Mouse (Mus musculus): ENCODE results near the gene Rimklb. TPM values are rescaled to one million over a fixed set of nuclear protein-coding genes. Genes with fewer than 3 reads are reported as not detected.
A peak's percentile ranks its signal among the peaks of the same experiment; 100 is the strongest.

Gene Rimklb
- polyA plus RNA-seq, 1 experiment from 2014 or later: 102 TPM

DNA sequence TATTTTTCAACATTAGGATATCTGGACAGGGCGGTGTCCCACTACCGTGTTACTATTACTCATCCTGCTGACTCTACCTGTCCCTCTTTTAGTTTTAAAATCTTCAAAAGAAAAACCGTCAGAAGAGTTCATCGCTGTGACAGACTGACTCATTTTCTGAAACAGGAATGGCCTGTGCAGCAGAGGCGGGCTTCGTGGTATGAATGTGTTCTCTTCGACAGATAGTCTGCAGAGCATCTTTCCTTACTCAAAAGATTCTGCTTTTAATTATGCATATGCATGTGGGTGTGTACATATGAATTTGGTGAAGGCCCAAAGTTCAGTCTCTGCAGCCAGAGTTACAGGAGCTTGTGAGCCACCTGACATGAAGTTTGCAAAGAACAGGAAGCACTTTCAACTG lies 50.7 kb downstream of the Rimklb start:
- WGBS: 96% methylated on average over 7 of the region's 7 CpGs
- no peak for ATAC-seq (ENCODE audit: low FRiP score)
- H3K4me3 ChIP-seq: no peak overlapping the region
- H3K9ac ChIP-seq: no peak overlapping the region
- no peak overlapping the region for H3K4me2 ChIP-seq
- no peaks in the 10 kb centered on the region for H3K27me3 ChIP-seq
- H3K9me3 ChIP-seq: no peaks in the 10 kb centered on the region
- H3K4me1 ChIP-seq (replicated peaks): no peaks in the 10 kb centered on the region
- peaks cover 50% of the 10 kb centered on the region for H3K36me3 ChIP-seq
- H3K27ac ChIP-seq: no peak overlapping the region

DNA sequence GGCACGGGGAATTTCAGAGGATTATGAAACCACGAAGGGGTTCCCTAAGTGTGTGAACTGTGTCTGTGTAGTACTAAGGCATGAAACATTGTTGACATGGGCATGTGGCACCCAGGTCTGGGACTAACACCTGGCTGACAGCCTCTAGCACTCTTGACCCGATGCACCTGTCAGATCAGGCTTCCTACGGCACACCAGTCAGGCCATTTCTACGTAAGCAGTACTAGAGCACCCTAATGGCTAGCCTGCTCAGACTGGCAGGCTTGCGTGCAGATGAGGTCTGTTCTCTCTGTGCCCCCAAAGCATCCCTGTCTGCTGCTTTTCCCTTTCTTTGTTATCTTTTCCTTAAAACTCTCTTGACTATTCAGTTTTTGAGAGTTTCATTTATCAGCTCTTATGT lies 53.3 kb downstream of the Rimklb start:
- H3K9ac ChIP-seq: no peak overlapping the region
- H3K9me3 ChIP-seq: no peaks in the 10 kb centered on the region
- no peaks in the 10 kb centered on the region for H3K27me3 ChIP-seq
- 0 out of 2 replicates have a peak, but pooled peaks have one; percentile 43 for ATAC-seq (ENCODE audit: low FRiP score)
- peaks cover 31% of the 10 kb centered on the region for H3K36me3 ChIP-seq
- 86% methylated on average over 6 of the region's 6 CpGs for WGBS
- H3K4me3 ChIP-seq: no peak overlapping the region
- H3K27ac ChIP-seq: no peak overlapping the region; the same call in 1 of the 2 replicates
- H3K4me1 ChIP-seq (replicated peaks): no peaks in the 10 kb centered on the region
- no peak overlapping the region for H3K4me2 ChIP-seq

DNA sequence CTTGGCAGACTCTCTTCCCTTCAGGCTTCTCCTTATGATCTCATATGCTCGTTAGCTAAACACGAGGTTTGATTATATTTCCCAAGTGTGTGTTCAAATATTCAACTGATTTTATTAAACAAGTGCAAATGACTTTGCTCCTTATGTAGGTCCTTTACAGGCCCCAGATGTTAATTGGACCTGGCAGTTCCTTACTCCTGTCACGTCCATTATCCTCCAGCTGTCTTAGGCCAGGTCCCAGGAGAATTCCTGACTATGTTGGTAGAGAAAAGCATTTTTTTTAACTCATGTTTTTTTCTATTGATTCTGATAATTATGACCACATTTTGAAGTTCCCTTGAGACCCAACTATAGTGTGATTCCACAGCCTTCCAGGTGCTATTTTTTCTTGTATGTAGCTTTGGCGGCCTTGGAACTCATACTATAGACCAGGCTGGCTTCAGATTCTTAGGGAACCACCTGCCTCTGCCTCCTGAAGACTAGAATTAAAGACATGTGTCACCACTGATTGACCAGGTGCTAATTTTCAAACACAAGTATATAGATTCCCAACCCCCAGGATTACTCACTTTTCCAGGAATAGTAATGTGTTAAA lies 57.8 kb downstream of the Rimklb start:
- Histone ChIP-seq H3K4me1 (replicated peaks) (no peaks in the 10 kb centered on the region), H3K9ac (no peak overlapping the region), H3K4me3 (no peak overlapping the region), H3K27ac (no peak overlapping the region), H3K9me3 (no peaks in the 10 kb centered on the region), H3K27me3 (no peaks in the 10 kb centered on the region), H3K36me3 (0 out of 2 replicates have a peak, but pooled peaks cover under 1% of the 10 kb centered on the region), H3K4me2 (no peak overlapping the region)
- WGBS: 60% methylated on average over 4 of the region's 4 CpGs
- ATAC-seq (ENCODE audit: low FRiP score): 0 out of 2 replicates have a peak, but pooled peaks have one; percentile 28

DNA sequence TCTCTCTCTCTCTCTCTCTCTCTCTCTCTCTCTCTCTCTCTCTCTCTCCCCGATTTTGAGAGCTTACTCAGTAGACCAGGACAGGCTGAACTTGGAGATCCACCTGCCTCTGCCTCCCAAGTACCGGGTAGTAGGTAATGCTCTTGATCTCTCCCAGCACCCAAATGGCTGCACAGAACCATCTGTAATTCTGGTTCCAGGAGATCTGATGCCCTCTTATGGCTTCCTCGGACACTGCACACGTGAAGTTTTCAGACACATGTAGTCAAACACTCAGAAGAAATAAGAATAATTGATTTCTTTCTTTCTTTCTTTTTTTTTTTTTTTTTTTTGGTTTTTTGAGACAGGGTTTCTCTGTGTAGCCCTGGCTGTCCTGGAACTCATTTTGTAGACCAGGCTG lies 59.3 kb downstream of the Rimklb start:
- Histone ChIP-seq H3K27me3 (no peaks in the 10 kb centered on the region), H3K4me3 (no peak overlapping the region), H3K36me3 (no peaks in the 10 kb centered on the region), H3K9ac (no peak overlapping the region), H3K4me2 (no peak overlapping the region), H3K4me1 (replicated peaks) (no peaks in the 10 kb centered on the region), H3K27ac (no peak overlapping the region), H3K9me3 (no peaks in the 10 kb centered on the region)
- ATAC-seq (ENCODE audit: low FRiP score): no peak
- 80% methylated on average over 4 of the region's 4 CpGs for WGBS

DNA sequence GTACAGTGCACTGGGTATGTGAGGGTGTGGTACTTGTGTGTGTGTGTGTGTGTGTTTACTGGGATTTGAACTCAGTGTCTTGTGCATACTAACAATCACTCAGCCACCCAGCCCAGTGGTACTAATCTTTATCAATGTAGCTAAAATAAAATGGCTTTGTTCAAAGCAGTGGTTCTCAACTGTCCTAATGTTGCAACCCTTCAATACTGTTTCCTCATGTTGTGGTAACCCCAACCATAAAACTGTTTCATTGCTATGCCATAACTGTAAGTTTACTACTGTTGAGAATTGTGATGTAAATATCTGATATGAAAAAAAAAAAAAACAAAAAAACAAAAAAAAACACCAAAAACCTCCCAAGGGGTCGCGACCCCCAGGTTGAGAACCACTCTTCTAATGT lies 63.3 kb downstream of the Rimklb start:
- H3K27me3 ChIP-seq: no peaks in the 10 kb centered on the region
- no peak for ATAC-seq (ENCODE audit: low FRiP score)
- 98% methylated on average over 2 of the region's 2 CpGs for WGBS
- no peaks in the 10 kb centered on the region for H3K4me1 ChIP-seq (replicated peaks)
- H3K4me2 ChIP-seq: no peak overlapping the region
- no peaks in the 10 kb centered on the region for H3K36me3 ChIP-seq
- no peaks in the 10 kb centered on the region for H3K9me3 ChIP-seq
- no peak overlapping the region for H3K27ac ChIP-seq
- no peak overlapping the region for H3K4me3 ChIP-seq
- H3K9ac ChIP-seq: no peak overlapping the region

DNA sequence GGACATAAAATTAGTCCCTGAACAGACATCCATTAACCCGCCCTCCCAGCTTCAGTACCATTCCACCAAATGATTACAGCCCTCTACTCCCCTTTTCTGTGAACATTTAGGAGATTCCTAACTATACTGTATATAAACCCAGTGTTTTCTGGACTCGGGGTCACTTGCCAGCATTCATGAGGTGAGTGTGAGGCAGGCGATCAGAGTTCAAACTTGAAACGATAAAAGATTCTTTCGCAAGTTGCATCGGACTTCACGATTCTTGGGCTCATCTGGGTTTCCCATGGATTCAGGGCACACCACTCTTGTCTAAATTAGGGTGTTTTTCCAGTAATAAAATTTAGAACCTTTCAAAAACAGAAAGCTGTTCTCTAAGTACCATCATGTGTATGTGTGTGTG lies 71.1 kb downstream of the Rimklb start:
- 89% methylated on average over 7 of the region's 7 CpGs for WGBS

DNA sequence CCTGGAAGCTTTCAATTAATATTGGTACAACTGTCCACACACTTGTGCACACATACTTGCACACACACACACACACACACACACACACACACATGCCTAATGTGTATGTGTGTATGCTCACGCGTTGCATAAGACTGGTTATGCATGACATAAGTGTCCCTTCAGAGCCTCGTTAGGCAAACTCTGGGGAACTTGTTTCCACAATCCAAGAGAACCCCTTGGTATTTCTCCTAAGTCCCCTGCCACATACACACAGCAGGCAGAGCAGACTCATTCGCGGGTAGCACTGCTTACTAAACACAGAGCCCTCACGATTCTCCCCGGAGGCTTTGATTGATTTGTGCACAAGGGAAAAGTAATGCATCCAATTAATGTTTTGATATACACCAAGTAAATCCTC lies 81.5 kb downstream of the Rimklb start:
- Histone ChIP-seq H3K4me1 (replicated peaks) (peaks cover 5% of the 10 kb centered on the region; the same call in 1 of the 2 replicates), H3K4me3 (no peak overlapping the region), H3K9me3 (no peaks in the 10 kb centered on the region), H3K4me2 (no peak overlapping the region), H3K27me3 (no peaks in the 10 kb centered on the region), H3K36me3 (no peaks in the 10 kb centered on the region), H3K27ac (no peak overlapping the region), H3K9ac (no peak overlapping the region)
- ATAC-seq (ENCODE audit: low FRiP score): 0 out of 2 replicates have a peak, but pooled peaks have one; percentile 5
- 55% methylated on average over 7 of the region's 7 CpGs for WGBS

More for the DNA sequence above, 71.1 kb downstream of the Rimklb start:
- H3K27ac ChIP-seq: no peak overlapping the region
- no peaks in the 10 kb centered on the region for H3K27me3 ChIP-seq
- no peak overlapping the region for H3K4me3 ChIP-seq
- no peak for ATAC-seq (ENCODE audit: low FRiP score)
- no peaks in the 10 kb centered on the region for H3K4me1 ChIP-seq (replicated peaks)
- no peak overlapping the region for H3K4me2 ChIP-seq
- H3K9me3 ChIP-seq: no peaks in the 10 kb centered on the region
- H3K9ac ChIP-seq: no peak overlapping the region
- H3K36me3 ChIP-seq: no peaks in the 10 kb centered on the region; the same call in 1 of the 2 replicates

DNA sequence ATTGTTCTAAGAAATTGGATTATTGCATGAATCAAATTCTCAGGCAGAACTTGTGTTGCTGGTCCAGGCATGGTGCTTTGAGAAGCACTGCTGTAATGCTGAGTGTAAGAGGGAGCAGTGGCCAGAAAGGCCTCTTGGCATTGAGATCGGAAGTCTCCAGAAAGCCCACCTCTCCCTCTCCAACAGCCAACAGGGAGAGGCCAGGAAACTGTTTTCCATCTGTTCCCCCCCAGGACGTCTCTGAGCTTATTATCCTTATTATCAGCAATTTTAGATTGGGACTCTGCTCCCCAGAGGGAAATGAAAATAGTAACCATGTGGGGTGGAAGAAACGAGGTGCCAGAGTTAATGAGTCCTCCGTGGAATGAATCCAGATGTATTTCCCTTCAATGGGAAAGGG lies 82.2 kb downstream of the Rimklb start:
- Histone ChIP-seq H3K4me3 (no peak overlapping the region), H3K36me3 (no peaks in the 10 kb centered on the region), H3K27ac (peak overlapping the region; percentile 35; the same call in 1 of the 2 replicates), H3K27me3 (no peaks in the 10 kb centered on the region), H3K9ac (no peak overlapping the region), H3K9me3 (no peaks in the 10 kb centered on the region), H3K4me1 (replicated peaks) (peaks cover 5% of the 10 kb centered on the region; the same call in 1 of the 2 replicates), H3K4me2 (no peak overlapping the region)
- no peak for ATAC-seq (ENCODE audit: low FRiP score)
- WGBS: 45% methylated on average over 4 of the region's 4 CpGs

DNA sequence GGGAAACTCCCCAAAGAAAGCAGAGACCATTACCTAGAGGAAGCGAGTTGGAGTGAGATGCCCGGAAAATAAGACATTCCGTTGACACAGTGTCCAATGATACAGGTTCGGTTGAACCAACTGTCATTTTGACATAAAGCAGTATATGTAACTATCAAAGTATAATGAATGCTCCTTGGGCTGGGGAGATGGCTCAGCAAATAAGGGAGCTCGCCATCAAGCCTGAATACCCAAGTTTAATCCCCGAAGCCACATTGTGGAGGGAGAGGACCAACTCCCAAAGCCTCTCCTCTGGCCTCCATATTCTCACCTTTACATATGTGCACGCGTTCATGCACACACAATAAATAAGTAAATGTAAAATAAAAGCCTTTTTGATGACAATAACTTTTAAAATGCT lies 87.3 kb downstream of the Rimklb start:
- H3K4me3 ChIP-seq: no peak overlapping the region
- H3K4me2 ChIP-seq: no peak overlapping the region
- 95% methylated on average over 8 of the region's 8 CpGs for WGBS
- H3K36me3 ChIP-seq: no peaks in the 10 kb centered on the region
- no peak overlapping the region for H3K27ac ChIP-seq
- H3K9ac ChIP-seq: no peak overlapping the region
- peaks cover 2% of the 10 kb centered on the region; the same call in 1 of the 2 replicates for H3K4me1 ChIP-seq (replicated peaks)
- no peaks in the 10 kb centered on the region for H3K9me3 ChIP-seq
- H3K27me3 ChIP-seq: no peaks in the 10 kb centered on the region
- ATAC-seq (ENCODE audit: low FRiP score): no peak

DNA sequence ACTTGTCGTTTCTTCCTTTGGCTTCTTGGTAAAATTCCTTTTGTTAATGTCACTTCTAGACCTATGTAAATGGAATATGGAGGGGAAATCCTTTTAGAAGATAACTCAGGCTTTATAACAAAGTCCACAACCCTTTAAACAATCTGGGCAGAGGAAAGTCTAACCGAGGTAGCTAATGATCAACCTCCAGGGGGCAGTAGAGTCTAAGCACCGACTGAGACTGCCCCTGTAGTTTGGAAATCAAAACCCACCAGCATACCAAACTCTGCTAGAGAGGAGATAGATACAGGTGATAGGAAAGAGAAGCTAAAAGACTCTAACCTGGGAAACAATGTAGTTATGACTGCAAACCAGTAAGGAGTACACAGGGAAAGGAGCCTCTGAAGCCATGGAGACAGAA lies 96.3 kb downstream of the Rimklb start:
- Histone ChIP-seq H3K27me3 (no peaks in the 10 kb centered on the region), H3K4me1 (replicated peaks) (no peaks in the 10 kb centered on the region), H3K36me3 (no peaks in the 10 kb centered on the region), H3K9me3 (no peaks in the 10 kb centered on the region), H3K9ac (no peak overlapping the region), H3K27ac (no peak overlapping the region), H3K4me3 (no peak overlapping the region), H3K4me2 (no peak overlapping the region)
- no peak for ATAC-seq (ENCODE audit: low FRiP score)
- WGBS: 11% methylated on average over 3 of the region's 3 CpGs

DNA sequence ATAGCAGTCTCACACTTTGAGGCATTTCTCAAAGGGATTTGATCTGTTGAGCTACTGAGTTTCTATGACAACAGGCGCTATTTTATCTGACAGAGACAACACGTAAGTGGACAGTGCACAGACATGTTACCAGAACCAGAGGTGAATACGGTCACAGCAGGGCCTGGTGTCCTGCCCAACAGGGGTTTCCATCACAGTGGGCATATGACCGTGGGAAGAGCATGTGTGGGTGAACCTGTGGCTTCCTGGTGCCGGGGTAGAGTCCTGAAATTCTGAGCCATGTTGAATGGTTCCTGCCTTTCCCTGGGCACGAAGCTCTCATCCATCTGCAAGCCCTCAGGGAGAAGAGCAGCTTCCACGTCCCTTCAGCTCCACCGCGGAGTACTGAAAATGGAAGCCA lies 98.3 kb downstream of the Rimklb start:
- H3K4me2 ChIP-seq: no peak overlapping the region
- ATAC-seq (ENCODE audit: low FRiP score): no peak
- H3K4me3 ChIP-seq: no peak overlapping the region
- H3K36me3 ChIP-seq: no peaks in the 10 kb centered on the region
- 78% methylated on average over 9 of the region's 9 CpGs for WGBS
- no peaks in the 10 kb centered on the region for H3K9me3 ChIP-seq
- H3K27me3 ChIP-seq: no peaks in the 10 kb centered on the region
- H3K4me1 ChIP-seq (replicated peaks): no peaks in the 10 kb centered on the region
- no peak overlapping the region for H3K27ac ChIP-seq
- H3K9ac ChIP-seq: no peak overlapping the region

Measured in hindbrain, embryonic 13.5 days (tissue).